Mouse (Mus musculus) liver, embryonic 11.5 days (tissue): ENCODE measurements around the gene Ppm1l. TPM values are rescaled to one million over a fixed set of nuclear protein-coding genes. Genes with fewer than 3 reads are reported as not detected.

ENCODE experiments used
- ATAC-seq: fragments of 200-750 bp; cut with Nextera tagmentation; replicated peaks from 2 replicates; pipeline ENCODE4 v1.8.0; 2017; ENCODE audit warnings: moderate number of reproducible peaks, mild to moderate bottlenecking, moderate TSS enrichment, moderate library complexity; ENCODE audit not compliant: low FRiP score
- DNase-seq: peaks from one replicate; pipeline ENCODE4 v3.0.0-alpha.2; 2017; ENCODE audit warnings: low spot score
- H3K27ac ChIP-seq: fragments of 300-500 bp; sonication (generic); 2 replicates; pipeline ENCODE4 v1.5.1; 2014; ENCODE audit warnings: mild to moderate bottlenecking, low read depth, low read length, control low read depth
- H3K27me3 ChIP-seq: fragments of 300-500 bp; sonication (generic); replicated peaks from 2 replicates; pipeline ENCODE4 v1.6.1; 2014; ENCODE audit warnings: low read length, mixed read lengths; ENCODE audit not compliant: control insufficient read depth, insufficient read depth
- H3K36me3 ChIP-seq: fragments of 300-500 bp; sonication (generic); 2 replicates; pipeline ENCODE4 v1.6.1; 2014; ENCODE audit warnings: mild to moderate bottlenecking, low read length, moderate library complexity, mixed read lengths; ENCODE audit not compliant: control insufficient read depth, insufficient read depth
- H3K4me1 ChIP-seq: fragments of 300-500 bp; sonication (generic); replicated peaks from 2 replicates; pipeline ENCODE4 v1.6.1; 2014; ENCODE audit warnings: low read length, mixed read lengths; ENCODE audit not compliant: control insufficient read depth, insufficient read depth
- H3K4me2 ChIP-seq: fragments of 300-500 bp; sonication (generic); 2 replicates; pipeline ENCODE4 v1.6.1; 2014; ENCODE audit warnings: mild to moderate bottlenecking, control low read depth, moderate library complexity
- H3K4me3 ChIP-seq: fragments of 300-500 bp; sonication (generic); 2 replicates; pipeline ENCODE4 v1.5.1; 2014; ENCODE audit warnings: low read depth, low read length, control low read depth
- H3K9ac ChIP-seq: fragments of 300-500 bp; sonication (generic); 2 replicates; pipeline ENCODE4 v1.6.1; 2014; ENCODE audit warnings: low read depth, low read length, control low read depth
- H3K9me3 ChIP-seq: fragments of 300-500 bp; sonication (generic); 2 replicates; pipeline ENCODE4 v1.6.1; 2016; ENCODE audit warnings: low read length, inconsistent platforms, mixed read lengths; ENCODE audit not compliant: control insufficient read depth
- WGBS: fragments of 180-500 bp; shearing (Covaris S2); extraction: QIAGEN DNeasy Blood & Tissue Kit; methylation state at CpG from one replicate; pipeline ENCODE4 v1.1.7; 2014; 5-methylcytosine and 5-hydroxymethylcytosine counted together
- polyA plus RNA-seq: library from polyadenylated mRNA; unstranded; fragments of >200 nt; fragmentation: Nextera tagmentation; extraction: Ambion mirVana; gene quantifications from 2 replicates; pipeline ENCODE4 v1.2.1, GENCODE M21; 2014

Gene Ppm1l
- 8.2 and 8.3 TPM in 2 replicates for polyA plus RNA-seq

- 0 out of 2 replicates have a peak, but pooled peaks cover 3% of the 10 kb centered on the region for H3K27me3 ChIP-seq
- peak within 1 kb of the TSS; percentile 96 for H3K4me2 ChIP-seq
- under 1% methylated on average over 68 of the region's 80 CpGs for WGBS
- peak within 1 kb of the TSS; percentile 75 for H3K27ac ChIP-seq
- H3K4me1 ChIP-seq: peaks cover 12% of the 10 kb centered on the region
- no peaks in the 10 kb centered on the region for H3K36me3 ChIP-seq
- H3K4me3 ChIP-seq: peak within 1 kb of the TSS; percentile 73
- DNase-seq: peak; percentile 96
- ATAC-seq: peak; percentile 94
- H3K9me3 ChIP-seq: no peaks in the 10 kb centered on the region
- H3K9ac ChIP-seq: peak within 1 kb of the TSS; percentile 86
Measured at GRCm38 (mm10) chr3:69316391-69317195, at the start of gene Ppm1l. TSS of gene Ppm1l (plus strand) at chr3:69316861.

DNA sequence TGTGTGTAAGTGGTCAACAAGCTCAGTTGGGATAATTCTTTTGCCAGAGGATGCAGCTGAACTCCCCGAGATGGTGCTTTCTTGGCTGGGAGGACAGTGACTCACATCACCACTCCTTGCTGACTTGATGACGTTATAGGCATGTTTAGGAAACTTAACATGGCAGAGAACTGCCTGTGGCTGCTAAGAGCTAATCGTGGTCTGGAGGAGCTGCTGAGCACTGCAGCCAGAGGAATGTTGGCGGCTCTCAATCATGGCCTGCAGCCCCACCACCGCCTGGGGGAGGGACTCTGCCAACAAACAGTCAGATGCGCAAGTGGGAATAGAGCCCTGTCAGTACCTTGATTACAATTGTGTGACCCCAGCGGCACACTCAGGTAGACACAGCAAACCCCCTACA is 44.8 kb upstream of the Ppm1l start:
- Histone ChIP-seq H3K4me2 (no peak overlapping the region), H3K27me3 (no peaks in the 10 kb centered on the region), H3K36me3 (no peaks in the 10 kb centered on the region), H3K4me1 (no peaks in the 10 kb centered on the region), H3K9ac (no peak overlapping the region), H3K27ac (no peak overlapping the region), H3K4me3 (no peak overlapping the region), H3K9me3 (no peaks in the 10 kb centered on the region)
- no peak for DNase-seq
- no peak for ATAC-seq
- 70% methylated on average over 7 of the region's 7 CpGs for WGBS

DNA sequence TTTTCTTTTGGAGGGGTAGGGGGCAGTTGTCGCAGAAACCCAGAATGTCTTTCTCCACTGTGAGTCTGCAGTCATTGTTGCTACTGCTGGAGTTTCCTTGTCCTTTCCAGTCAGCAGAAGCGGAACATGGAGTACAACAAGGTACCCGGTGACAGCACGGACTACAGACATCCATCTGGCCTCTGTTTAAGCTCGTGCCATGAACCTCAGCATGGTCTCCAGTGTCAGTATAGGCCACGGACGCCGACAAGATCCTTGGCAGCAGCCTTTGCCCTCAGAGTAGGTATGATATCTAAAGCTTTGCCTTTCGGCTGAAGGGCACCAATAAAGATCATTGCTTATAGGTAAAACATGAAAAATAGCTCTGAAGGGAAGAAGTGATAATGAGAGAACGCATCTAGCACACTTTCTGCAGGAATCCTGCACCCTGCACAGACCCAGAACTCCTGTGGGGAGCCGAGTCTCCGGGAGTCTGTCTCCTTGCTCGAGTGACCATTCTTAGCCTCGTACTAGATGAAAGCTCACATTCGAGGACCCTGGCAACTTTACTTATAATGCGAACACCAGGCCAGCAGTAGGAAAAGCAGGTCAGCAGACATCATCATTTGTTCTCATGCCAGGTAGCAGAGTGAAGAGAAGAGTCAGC is 42.5 kb upstream of the Ppm1l start:
- Histone ChIP-seq H3K9ac (no peak overlapping the region), H3K4me2 (no peak overlapping the region), H3K4me1 (no peaks in the 10 kb centered on the region), H3K36me3 (no peaks in the 10 kb centered on the region), H3K4me3 (no peak overlapping the region), H3K27ac (no peak overlapping the region), H3K9me3 (no peaks in the 10 kb centered on the region), H3K27me3 (no peaks in the 10 kb centered on the region)
- 85% methylated on average over 16 of the region's 16 CpGs for WGBS
- ATAC-seq (no peak), DNase-seq (no peak)

GRCm38 (mm10) chr3:69274664-69275312 is 41.9 kb upstream of the Ppm1l start:
- no peaks in the 10 kb centered on the region for H3K4me1 ChIP-seq
- WGBS: 85% methylated on average over 15 of the region's 15 CpGs
- H3K4me3 ChIP-seq: no peak overlapping the region
- no peak for DNase-seq
- H3K27ac ChIP-seq: no peak overlapping the region
- ATAC-seq: no peak
- H3K27me3 ChIP-seq: no peaks in the 10 kb centered on the region
- H3K4me2 ChIP-seq: no peak overlapping the region
- no peaks in the 10 kb centered on the region for H3K36me3 ChIP-seq
- no peaks in the 10 kb centered on the region for H3K9me3 ChIP-seq
- no peak overlapping the region for H3K9ac ChIP-seq

GRCm38 (mm10) chr3:69278648-69279047 is 38.0 kb upstream of the Ppm1l start:
- H3K4me1 ChIP-seq: no peaks in the 10 kb centered on the region
- no peak overlapping the region for H3K4me3 ChIP-seq
- 79% methylated on average over 6 of the region's 6 CpGs for WGBS
- H3K9me3 ChIP-seq: no peaks in the 10 kb centered on the region
- no peak for ATAC-seq
- H3K36me3 ChIP-seq: no peaks in the 10 kb centered on the region
- H3K27ac ChIP-seq: no peak overlapping the region
- H3K27me3 ChIP-seq: no peaks in the 10 kb centered on the region
- no peak for DNase-seq
- no peak overlapping the region for H3K4me2 ChIP-seq
- no peak overlapping the region for H3K9ac ChIP-seq

DNA sequence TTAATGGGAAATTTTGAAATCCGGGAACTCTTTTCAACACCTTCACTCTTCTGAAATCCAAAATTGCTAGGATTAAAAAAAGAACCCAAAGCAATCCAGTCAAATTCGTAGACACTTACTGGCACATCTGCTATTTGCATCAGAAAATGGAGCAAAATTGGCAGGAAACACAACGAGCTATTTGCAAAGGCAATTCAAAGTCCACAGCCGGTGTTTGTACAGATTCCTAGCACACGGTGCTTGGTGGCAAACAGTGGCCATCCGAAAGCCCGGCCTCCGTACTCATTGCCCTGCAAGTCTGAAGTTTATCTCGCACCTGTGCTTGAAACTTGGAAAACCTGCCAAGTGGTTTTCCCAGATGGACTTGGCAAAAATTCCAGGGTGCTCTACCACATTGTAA is 34.3 kb upstream of the Ppm1l start:
- no peak overlapping the region for H3K4me3 ChIP-seq
- no peak overlapping the region for H3K27ac ChIP-seq
- DNase-seq (no peak), ATAC-seq (no peak)
- H3K36me3 ChIP-seq: no peaks in the 10 kb centered on the region
- no peaks in the 10 kb centered on the region for H3K9me3 ChIP-seq
- no peak overlapping the region for H3K4me2 ChIP-seq
- no peaks in the 10 kb centered on the region for H3K27me3 ChIP-seq
- H3K4me1 ChIP-seq: no peaks in the 10 kb centered on the region
- 69% methylated on average over 9 of the region's 9 CpGs for WGBS
- no peak overlapping the region for H3K9ac ChIP-seq

GRCm38 (mm10) chr3:69283085-69283847 is 33.4 kb upstream of the Ppm1l start:
- no peak overlapping the region for H3K4me2 ChIP-seq
- no peaks in the 10 kb centered on the region for H3K36me3 ChIP-seq
- H3K9me3 ChIP-seq: no peaks in the 10 kb centered on the region
- DNase-seq: no peak
- no peak overlapping the region for H3K27ac ChIP-seq
- H3K9ac ChIP-seq: no peak overlapping the region
- no peak overlapping the region for H3K4me3 ChIP-seq
- no peaks in the 10 kb centered on the region for H3K4me1 ChIP-seq
- 72% methylated on average over 7 of the region's 7 CpGs for WGBS
- no peaks in the 10 kb centered on the region for H3K27me3 ChIP-seq
- ATAC-seq: no peak

DNA sequence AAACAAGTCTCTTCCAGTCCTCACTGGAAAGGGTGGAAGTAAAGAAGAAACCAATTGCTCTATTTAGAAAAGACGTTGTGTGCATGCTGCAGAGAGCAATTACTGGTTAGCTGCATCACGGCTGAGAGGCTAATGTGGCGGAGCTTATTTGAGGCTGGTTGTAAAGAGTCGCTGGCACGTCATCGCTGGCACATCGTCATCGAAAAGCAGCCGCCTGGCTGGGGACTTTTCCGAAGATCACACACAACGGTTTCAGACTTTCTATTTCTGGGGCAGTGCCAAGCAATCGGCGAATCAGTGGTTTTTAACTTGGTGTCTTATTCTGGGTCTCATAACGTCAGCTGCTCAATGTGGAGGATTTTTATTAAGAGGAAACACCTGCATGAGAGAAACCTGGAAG is 26.8 kb upstream of the Ppm1l start:
- no peak for ATAC-seq
- WGBS: 85% methylated on average over 14 of the region's 14 CpGs
- H3K9ac ChIP-seq: no peak overlapping the region

More for the DNA sequence above, 26.8 kb upstream of the Ppm1l start:
- Histone ChIP-seq H3K9me3 (no peaks in the 10 kb centered on the region), H3K4me2 (no peak overlapping the region), H3K36me3 (no peaks in the 10 kb centered on the region), H3K4me3 (no peak overlapping the region), H3K27ac (no peak overlapping the region), H3K4me1 (no peaks in the 10 kb centered on the region), H3K27me3 (no peaks in the 10 kb centered on the region)
- DNase-seq: no peak
